ENCODE assay signal across 7 mouse cellular contexts in the genomic region with DNA sequence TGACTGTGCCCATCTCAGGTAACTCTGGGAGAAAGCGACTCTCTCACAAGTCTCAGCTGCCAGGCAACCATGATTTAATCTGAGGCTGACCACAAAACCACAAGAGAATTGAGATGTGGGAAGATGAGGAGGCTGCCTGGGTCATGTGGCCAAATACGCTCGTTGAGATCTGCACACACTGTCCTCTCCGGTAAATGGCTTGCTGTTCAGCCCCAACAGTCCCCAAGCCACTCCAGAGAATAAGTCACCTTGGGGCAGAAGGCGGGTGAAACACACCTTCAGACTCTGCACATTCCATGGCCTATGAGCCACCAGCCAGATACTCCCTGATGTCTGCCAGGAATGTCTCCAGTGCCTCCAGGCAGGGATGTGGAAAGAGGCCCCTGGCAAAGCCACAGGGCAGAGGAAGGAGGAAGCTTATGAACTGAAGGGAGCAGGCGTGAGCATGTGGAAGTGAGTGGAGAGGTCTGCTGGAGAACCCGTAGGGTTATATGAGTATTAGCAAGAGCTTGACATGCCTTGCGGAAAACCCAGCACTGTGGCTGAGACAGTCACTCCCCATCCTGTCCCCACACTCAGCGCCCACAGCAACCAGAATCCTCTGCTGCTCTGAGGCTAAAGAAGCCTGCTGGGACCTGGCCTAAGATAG.
DNase-seq lines count a peak whose midpoint lies in the region; ATAC-seq and TF ChIP-seq lines count a peak whose summit lies in the region.

No protein-coding gene starts in this region.

- H3K4me2 ChIP-seq in CH12.LX (ENCODE audit: insufficient read depth, low read depth, poor library complexity, severe bottlenecking) = peak overlapping the region; percentile 89
- H3K4me2 ChIP-seq in heart, postnatal 0 days (ENCODE audit: low read depth, low read length) = peak overlapping the region; percentile 49
- H3K4me2 ChIP-seq in limb, embryonic 11.5 days (ENCODE audit: low read depth, severe bottlenecking) = no peak overlapping the region
- H3K4me2 ChIP-seq in midbrain, embryonic 15.5 days = peak overlapping the region; percentile 25; the same call in 1 of the 2 replicates

- peaks cover 3% of the 10 kb centered on the region for H3K9me3 ChIP-seq in CH12.LX (replicated peaks; ENCODE audit: low read length)
- H3K9me3 ChIP-seq in heart, postnatal 0 days (replicated peaks; ENCODE audit: control insufficient read depth, low read length) = no peaks in the 10 kb centered on the region
- H3K9me3 ChIP-seq in limb, embryonic 11.5 days (ENCODE audit: control insufficient read depth, low read length) = no peaks in the 10 kb centered on the region; the same call in 1 of the 2 replicates
- no peaks in the 10 kb centered on the region for H3K9me3 ChIP-seq in midbrain, embryonic 15.5 days

- peaks cover 26 to 57% of the 10 kb centered on the region in 2 experiments for H3K4me1 ChIP-seq in CH12.LX (ENCODE audit: control insufficient read depth in 1 of 2, insufficient read depth in 2 of 2)
- H3K4me1 ChIP-seq in heart, postnatal 0 days (ENCODE audit: control insufficient read depth, insufficient read depth) = peaks cover 11% of the 10 kb centered on the region
- H3K4me1 ChIP-seq in limb, embryonic 11.5 days (ENCODE audit: control insufficient read depth, insufficient read depth, low read length) = 0 out of 2 replicates have a peak, but pooled peaks cover 6% of the 10 kb centered on the region
- peaks cover 28% of the 10 kb centered on the region for H3K4me1 ChIP-seq in midbrain, embryonic 15.5 days

- no peaks in the 10 kb centered on the region for H3K79me2 ChIP-seq in CH12.LX (replicated peaks; ENCODE audit: control insufficient read depth, extremely low read depth, insufficient read depth, poor library complexity, severe bottlenecking)

- TF ChIP-seq RAD21 in CH12.LX (IDR thresholded peaks at IDR 0.05; ENCODE audit: low read depth, low read length) = no peak

- TF ChIP-seq POLR2A in CH12.LX (IDR thresholded peaks at IDR 0.05; ENCODE audit: low read depth, low read length) = no peak

- TF ChIP-seq EP300 in CH12.LX (IDR thresholded peaks at IDR 0.05; ENCODE audit: low read length) = 0 out of 2 replicates have a peak, but pooled peaks have one; percentile 7
- no peak for TF ChIP-seq EP300 in heart, postnatal 0 days (IDR thresholded peaks at IDR 0.05; ENCODE audit: low read depth)

- peak overlapping the region; percentile 64 for H3K9ac ChIP-seq in CH12.LX (ENCODE audit: insufficient read depth, low read depth)
- peak overlapping the region; percentile 52 for H3K9ac ChIP-seq in heart, postnatal 0 days (replicated peaks; ENCODE audit: low read depth, low read length)
- H3K9ac ChIP-seq in limb, embryonic 11.5 days (ENCODE audit: low read length) = no peak overlapping the region
- H3K9ac ChIP-seq in midbrain, embryonic 15.5 days = no peak overlapping the region

- TF ChIP-seq CTCF in CH12.LX (conservative IDR thresholded peaks at IDR 0.05 in 1 of 2, IDR thresholded peaks at IDR 0.05 in 1 of 2; ENCODE audit: low read depth in 2 of 2, low read length in 2 of 2) = no peak
- no peak for TF ChIP-seq CTCF in heart, postnatal 0 days (IDR thresholded peaks at IDR 0.05; ENCODE audit: low read depth)

- dilution Hi-C loops in CH12.LX (cut with MboI; ENCODE audit: extremely low pct_ligation_motif_present, extremely low pct_unique_long_range_greater_than_20kb, low sequenced_read_pairs) = no loop called here

- ATAC-seq in heart, postnatal 0 days (ENCODE audit: insufficient read depth, low read depth) = no peak
- 0 out of 2 replicates have a peak, but pooled peaks have one; percentile 11 for ATAC-seq in limb, embryonic 11.5 days (ENCODE audit: insufficient number of reproducible peaks, low FRiP score, low TSS enrichment, low read depth)
- ATAC-seq in midbrain, embryonic 15.5 days (replicated peaks) = no peak

- H3K27ac ChIP-seq in CH12.LX (ENCODE audit: insufficient read depth, low read depth) = peak overlapping the region; percentile 63
- H3K27ac ChIP-seq in heart, postnatal 0 days (ENCODE audit: low read depth) = peak overlapping the region; percentile 90
- peak overlapping the region; percentile 33; the same call in 1 of the 2 replicates for H3K27ac ChIP-seq in limb, embryonic 11.5 days (replicated peaks; ENCODE audit: low read depth, low read length)
- peak overlapping the region; percentile 72 for H3K27ac ChIP-seq in midbrain, embryonic 15.5 days

- H3K36me3 ChIP-seq in CH12.LX (replicated peaks in 1 of 2; ENCODE audit: control insufficient read depth in 1 of 2, insufficient read depth in 1 of 2, low read length in 1 of 2) = peaks cover 0 to 9% of the 10 kb centered on the region in 2 experiments
- H3K36me3 ChIP-seq in heart, postnatal 0 days (replicated peaks; ENCODE audit: control insufficient read depth, insufficient read depth, low read length) = no peaks in the 10 kb centered on the region
- no peaks in the 10 kb centered on the region for H3K36me3 ChIP-seq in limb, embryonic 11.5 days (ENCODE audit: control insufficient read depth, insufficient read depth, low read length)
- no peaks in the 10 kb centered on the region for H3K36me3 ChIP-seq in midbrain, embryonic 15.5 days (replicated peaks)

- DNase-seq in CH12.LX (ENCODE audit: extremely low read depth) = peak; percentile 74
- DNase-seq in T-cell, adult 2 months (ENCODE audit: low spot score) = peak; percentile 39
- DNase-seq in heart, postnatal 0 days (ENCODE audit: low spot score) = peak; percentile 60
- DNase-seq in limb, embryonic 11.5 days (ENCODE audit: low spot score) = no peak
- no peak for DNase-seq in cerebellum, adult 11 months
- DNase-seq in cerebellum, adult 9-11 months = no peak

- H3K27me3 ChIP-seq in CH12.LX (replicated peaks) = no peaks in the 10 kb centered on the region
- no peaks in the 10 kb centered on the region for H3K27me3 ChIP-seq in heart, postnatal 0 days (ENCODE audit: control insufficient read depth, insufficient read depth, low read length)
- no peaks in the 10 kb centered on the region for H3K27me3 ChIP-seq in limb, embryonic 11.5 days (ENCODE audit: control insufficient read depth, insufficient read depth, low read length)
- no peaks in the 10 kb centered on the region for H3K27me3 ChIP-seq in midbrain, embryonic 15.5 days (replicated peaks)

- H3K4me3 ChIP-seq in CH12.LX (replicated peaks in 1 of 3; ENCODE audit: low read depth in 2 of 3, low read length in 2 of 3, poor library complexity in 1 of 3) = peak overlapping the region; percentile 52 to 63 (median 59)
- peak overlapping the region; percentile 43 for H3K4me3 ChIP-seq in heart, postnatal 0 days (ENCODE audit: low read depth, low read length)
- H3K4me3 ChIP-seq in limb, embryonic 11.5 days (ENCODE audit: low read depth, low read length) = no peak overlapping the region
- H3K4me3 ChIP-seq in midbrain, embryonic 15.5 days = peak overlapping the region; percentile 12

- in situ Hi-C loops in CH12.LX (cut with MboI; ENCODE audit: low pct_ligation_motif_present, low pct_unique_long_range_greater_than_20kb, low sequenced_read_pairs) = no loop called here

- WGBS in heart, postnatal 0 days = 27% methylated on average over 9 of the region's 9 CpGs
- WGBS in limb, embryonic 11.5 days = 83% methylated on average over 9 of the region's 9 CpGs
- WGBS in midbrain, embryonic 15.5 days = 59% methylated on average over 9 of the region's 9 CpGs

TF ChIP-seq in CH12.LX, 34 proteins besides CTCF, POLR2A, EP300 and RAD21:
- TF ChIP-seq USF2 (conservative IDR thresholded peaks at IDR 0.05; ENCODE audit: low read depth, low read length) (peak; percentile 48), IRF4 (IDR thresholded peaks at IDR 0.05; ENCODE audit: low read depth, low read length) (0 out of 2 replicates have a peak, but pooled peaks have one; percentile 12), ZKSCAN1 (IDR thresholded peaks at IDR 0.05; ENCODE audit: borderline replicate concordance, low read depth, low read length) (no peak), ZMIZ1 (IDR thresholded peaks at IDR 0.05; ENCODE audit: low read depth, low read length) (no peak), CHD2 (IDR thresholded peaks at IDR 0.05; ENCODE audit: low read length) (no peak), ELF1 (IDR thresholded peaks at IDR 0.05; ENCODE audit: low read depth, low read length) (no peak), MAX (IDR thresholded peaks at IDR 0.05; ENCODE audit: low read length) (no peak), NRF1 (IDR thresholded peaks at IDR 0.05; ENCODE audit: low read depth, low read length) (0 out of 2 replicates have a peak, but pooled peaks have one; percentile 16), UBTF (IDR thresholded peaks at IDR 0.05; ENCODE audit: low read depth, low read length) (no peak), PAX5 (IDR thresholded peaks at IDR 0.05; ENCODE audit: low read length) (no peak), USF1 (IDR thresholded peaks at IDR 0.05; ENCODE audit: low read depth, low read length) (peak; percentile 54; the same call in 1 of the 2 replicates), SMC3 (IDR thresholded peaks at IDR 0.05; ENCODE audit: low read depth, low read length) (no peak), CHD1 (IDR thresholded peaks at IDR 0.05; ENCODE audit: low read depth, low read length) (no peak), RCOR1 (conservative IDR thresholded peaks at IDR 0.05; ENCODE audit: low read depth, low read length) (no peak; the same call in 1 of the 2 replicates), GABPA (IDR thresholded peaks at IDR 0.05; ENCODE audit: insufficient replicate concordance, low read depth, low read length) (no peak), MEF2A (IDR thresholded peaks at IDR 0.05; ENCODE audit: borderline replicate concordance, low read depth, low read length) (no peak), POLR2AphosphoS2 (IDR thresholded peaks at IDR 0.05; ENCODE audit: low read depth, low read length) (no peak), TBP (conservative IDR thresholded peaks at IDR 0.05; ENCODE audit: low read depth, low read length) (0 out of 2 replicates have a peak, but pooled peaks have one; percentile 48), MAFK (IDR thresholded peaks at IDR 0.05; ENCODE audit: insufficient replicate concordance, low read length) (0 out of 2 replicates have a peak, but pooled peaks have one; percentile 62), BHLHE40 (IDR thresholded peaks at IDR 0.05; ENCODE audit: low read depth, low read length) (peak; percentile 61), MYC (IDR thresholded peaks at IDR 0.05; ENCODE audit: low read depth, low read length) (0 out of 2 replicates have a peak, but pooled peaks have one; percentile 17), TCF12 (IDR thresholded peaks at IDR 0.05; ENCODE audit: low read depth, low read length) (no peak), E2F4 (IDR thresholded peaks at IDR 0.05; ENCODE audit: insufficient replicate concordance, low read depth, low read length) (no peak), MAZ (IDR thresholded peaks at IDR 0.05; ENCODE audit: low read depth, low read length) (no peak), ZNF384 (IDR thresholded peaks at IDR 0.05; ENCODE audit: low read depth, low read length) (no peak), ETS1 (conservative IDR thresholded peaks at IDR 0.05; ENCODE audit: low read depth, low read length) (peak; percentile 22; the same call in 1 of the 2 replicates), HCFC1 (IDR thresholded peaks at IDR 0.05; ENCODE audit: low read depth, low read length) (no peak)

Comparison
In these comparisons a context has a peak if more than half of its experiments do, and no peak if none do; other contexts are left out.
1. DNase-seq: peak in CH12.LX (single experiment), T-cell, adult 2 months (single experiment) and heart, postnatal 0 days (single experiment); none in limb, embryonic 11.5 days (single experiment), cerebellum, adult 11 months (single experiment) and cerebellum, adult 9-11 months (single experiment).
2. H3K27ac ChIP-seq: peak in every context shown above with its lines; median percentile 90 in heart, postnatal 0 days; 72 in midbrain, embryonic 15.5 days; 63 in CH12.LX; 33 in limb, embryonic 11.5 days.
3. H3K9ac ChIP-seq: peak in CH12.LX (single experiment) and heart, postnatal 0 days (single experiment); none in limb, embryonic 11.5 days (single experiment) and midbrain, embryonic 15.5 days (single experiment).